Mouse (Mus musculus) cerebellum, adult 18-20 months (tissue): ENCODE results near the gene Irf3.

Experiments used
- DNase-seq, 2 experiments: peaks; one replicate each; pipeline ENCODE4 v3.0.0; 2021

Gene Irf3

GRCm38 (mm10) chr7:44997231-44997939, at the start of gene Irf3:
Irf3 (plus strand) TSS chr7:44997648.
- DNase-seq: peak; percentile 96 to 98

DNA sequence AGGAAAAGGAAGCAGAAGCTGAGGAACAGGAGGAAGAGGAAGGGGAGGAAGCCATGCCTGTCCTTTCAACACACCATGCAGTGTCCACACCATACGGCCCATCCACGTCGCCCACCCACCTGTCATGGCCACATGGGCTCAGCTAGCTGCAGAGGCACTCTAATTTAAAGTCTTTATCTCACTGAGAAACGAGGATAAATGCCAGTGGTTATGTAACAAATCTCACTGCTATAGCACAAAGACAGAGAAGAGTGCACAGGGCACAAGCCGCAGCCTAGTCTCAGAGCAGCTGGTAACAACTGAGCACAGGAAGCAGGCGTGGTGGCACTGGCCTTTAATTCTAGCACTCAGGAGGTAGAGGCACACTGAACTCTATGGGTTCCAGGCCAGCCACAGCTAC, 47.5 kb upstream of the Irf3 start:
- DNase-seq: no peak

DNA sequence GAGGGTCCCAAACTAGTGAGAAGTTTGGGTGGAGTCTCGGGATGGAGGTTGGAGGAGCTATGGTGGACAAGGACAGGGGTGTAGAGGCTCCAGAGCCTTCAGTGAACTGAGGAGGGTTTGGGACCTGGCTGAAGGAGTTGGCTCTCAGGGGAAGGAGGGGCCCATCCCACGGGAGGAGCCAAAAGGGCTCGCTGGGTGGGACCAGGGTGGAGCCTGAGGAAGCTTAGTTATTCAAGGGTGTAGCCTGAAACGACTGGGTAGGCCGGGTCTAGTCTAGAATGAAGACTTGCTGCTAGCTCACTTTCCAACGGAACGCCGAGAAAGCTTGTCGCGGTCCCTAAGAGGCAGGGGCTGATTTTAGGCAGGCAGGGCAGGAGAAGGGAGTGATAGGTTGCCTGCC, 45.5 kb upstream of the Irf3 start:
- peak in 1 of 2 experiments; percentile 48 for DNase-seq

- peak; percentile 79 to 90 for DNase-seq
These were observed 44.7 kb upstream of the Irf3 start for GRCm38 (mm10) chr7:44952611-44953306.

- no peak for DNase-seq
These were observed 43.9 kb upstream of the Irf3 start for GRCm38 (mm10) chr7:44953561-44953960.

- DNase-seq: no peak
These were observed 43.2 kb upstream of the Irf3 start for GRCm38 (mm10) chr7:44954091-44954885.

DNA sequence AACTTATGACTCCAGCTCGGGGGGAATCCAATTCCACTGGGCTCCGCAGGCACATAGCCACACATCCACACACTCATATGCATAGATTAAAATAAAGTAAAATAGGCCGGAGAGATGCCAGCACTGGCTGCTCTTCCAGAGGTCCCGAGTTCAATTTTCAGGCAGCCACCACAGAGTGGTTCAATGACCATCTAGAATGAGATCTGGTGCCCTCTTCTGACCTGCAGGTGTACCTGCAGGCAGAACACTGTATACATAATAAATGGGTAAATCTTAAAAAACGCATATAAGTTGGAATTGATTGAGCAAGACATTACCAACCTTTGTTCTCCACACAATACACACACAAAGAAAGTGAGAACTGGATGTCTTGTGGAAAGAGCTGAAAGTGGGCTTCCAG, 41.8 kb upstream of the Irf3 start:
- peak in 1 of 2 experiments; percentile 44 for DNase-seq

DNA sequence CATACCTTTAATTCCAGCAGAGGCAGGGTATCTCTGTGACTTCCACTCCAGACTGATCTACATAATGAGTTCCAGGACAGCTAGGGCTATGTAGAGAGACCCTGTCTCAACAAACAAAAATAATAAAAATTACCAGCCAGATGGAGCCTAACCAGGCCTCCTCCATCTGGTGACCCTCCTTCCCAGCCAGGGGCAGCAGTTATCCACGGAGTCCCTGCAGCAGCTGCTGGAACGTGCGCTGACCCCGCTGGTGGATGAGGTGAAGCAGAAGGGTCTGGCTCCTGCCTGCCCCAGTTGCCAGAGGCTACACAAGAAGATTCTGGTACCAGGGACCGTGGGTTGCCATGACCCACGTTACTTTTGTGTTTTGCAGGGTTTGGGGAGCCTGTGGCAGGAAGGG, 41.2 kb upstream of the Irf3 start:
- DNase-seq: no peak

DNA sequence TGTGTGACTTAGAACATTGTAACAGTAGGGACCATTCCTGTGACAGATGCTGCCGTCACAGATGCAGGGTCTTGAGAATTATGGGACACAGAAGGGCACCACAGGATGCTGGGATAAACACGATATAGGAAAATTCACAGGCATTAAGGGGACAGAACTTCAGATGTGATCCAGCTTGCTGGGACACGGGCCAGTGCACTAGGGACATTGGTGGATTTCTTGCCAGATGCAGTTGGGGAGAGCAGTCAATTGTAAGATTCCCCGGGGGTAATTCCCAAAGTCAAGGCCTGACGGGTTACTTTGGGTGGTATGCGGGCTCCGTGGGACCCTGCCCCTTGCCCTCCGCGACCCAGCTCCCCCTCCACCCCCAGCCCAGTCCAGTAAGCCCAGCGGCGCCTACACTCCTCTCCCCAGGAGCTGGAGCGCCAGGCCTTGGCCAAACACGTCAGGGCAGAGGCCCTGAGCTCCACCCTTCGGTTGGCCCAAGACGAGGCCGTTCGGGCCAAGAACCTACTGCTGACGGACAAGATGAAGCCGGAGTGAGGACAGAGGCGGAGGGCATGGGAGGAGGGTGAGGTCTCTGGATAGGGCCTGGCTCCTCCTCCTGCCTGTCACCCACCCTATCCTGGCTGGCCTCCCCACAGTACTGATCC, 40.1 kb upstream of the Irf3 start:
- DNase-seq: no peak

DNA sequence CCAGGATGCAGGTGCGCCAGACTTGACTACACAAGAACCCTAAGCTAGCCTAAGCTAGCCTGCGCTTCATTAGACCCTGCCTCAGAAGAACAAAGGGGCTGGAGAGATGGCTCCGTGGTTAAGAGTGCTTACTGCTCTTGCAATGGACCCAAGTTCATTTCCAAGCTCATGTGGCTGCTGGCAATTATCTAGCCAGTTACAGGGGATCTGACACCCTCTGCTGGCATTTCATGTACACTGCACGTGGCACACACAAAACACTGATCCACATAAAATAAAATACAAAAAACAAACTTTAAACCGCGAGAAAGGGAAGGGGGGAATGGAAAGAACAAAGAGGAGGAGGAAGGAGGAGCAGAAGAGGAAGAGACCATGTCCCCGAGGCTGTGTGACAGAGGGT, 39.2 kb upstream of the Irf3 start:
- peak in 1 of 2 experiments; percentile 46 for DNase-seq

- no peak for DNase-seq
These were observed 38.2 kb upstream of the Irf3 start for GRCm38 (mm10) chr7:44959281-44959680.

GRCm38 (mm10) chr7:44959874-44960511, 37.5 kb upstream of the Irf3 start:
- DNase-seq: no peak

- no peak for DNase-seq
These were observed 36.9 kb upstream of the Irf3 start for GRCm38 (mm10) chr7:44960512-44960910.

GRCm38 (mm10) chr7:44962337-44962736, 35.1 kb upstream of the Irf3 start:
- no peak for DNase-seq

- DNase-seq: no peak
These were observed 34.6 kb upstream of the Irf3 start for GRCm38 (mm10) chr7:44962831-44963230.

DNA sequence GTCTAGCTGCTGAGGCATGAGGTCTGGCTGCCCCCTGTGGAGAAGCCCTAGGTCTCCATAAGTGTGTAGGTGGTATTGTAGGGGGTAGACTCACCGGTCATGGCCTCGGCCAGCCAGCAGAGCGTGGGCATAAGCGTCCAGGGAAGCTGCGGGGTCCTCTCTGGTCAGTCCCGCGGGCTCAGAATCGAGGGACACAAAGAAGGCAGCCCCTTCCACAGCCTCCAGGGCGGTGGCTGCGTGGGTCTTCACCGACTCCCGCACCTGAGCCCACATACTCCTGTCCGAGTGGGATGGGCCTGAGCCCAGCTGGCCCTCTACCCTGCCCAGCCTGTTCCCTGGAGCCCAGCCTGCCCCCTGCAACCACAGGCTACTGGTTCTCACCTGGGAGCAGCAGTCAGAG, 32.5 kb upstream of the Irf3 start:
- DNase-seq: no peak

GRCm38 (mm10) chr7:44965975-44966374, 31.5 kb upstream of the Irf3 start:
- DNase-seq: no peak

GRCm38 (mm10) chr7:44966638-44967037, 30.8 kb upstream of the Irf3 start:
- DNase-seq: no peak

- peak; percentile 76 to 87 for DNase-seq
These were observed 27.2 kb upstream of the Irf3 start for GRCm38 (mm10) chr7:44970231-44970691.

DNA sequence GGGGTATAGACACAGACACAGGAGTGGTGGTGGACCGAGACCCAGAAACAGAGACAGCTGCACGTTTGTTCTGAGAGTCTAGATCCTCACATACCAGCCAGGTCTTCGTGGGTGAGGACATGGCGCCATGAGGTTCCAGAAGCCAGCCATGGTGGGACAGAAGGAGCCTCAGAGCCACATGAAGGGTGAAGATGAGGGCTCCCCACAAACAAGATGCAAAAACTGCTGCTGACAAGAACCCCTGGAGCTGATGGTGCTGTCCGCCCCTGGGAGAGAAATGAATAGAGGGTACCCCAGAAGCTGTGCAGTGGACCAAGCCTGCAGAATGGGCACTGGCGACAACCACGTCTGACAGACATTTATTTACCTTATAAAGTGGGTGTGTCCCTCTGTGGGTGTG, 26.3 kb upstream of the Irf3 start:
- DNase-seq: no peak

- peak in 1 of 2 experiments; percentile 47 for DNase-seq
These were observed 23.9 kb upstream of the Irf3 start for GRCm38 (mm10) chr7:44973415-44974130.
